Mouse (Mus musculus): ENCODE results near the gene Gdpd5. TPM values are rescaled to one million over a fixed set of nuclear protein-coding genes. Genes with fewer than 3 reads are reported as not detected.
"Not testable (repeated sequence)": the region's sequence is repeated elsewhere in the genome, so short reads cannot be mapped to it uniquely, and the experiment has no call there.

Gene Gdpd5
- polyA plus RNA-seq, 1 experiment, result 18.5 TPM

DNA sequence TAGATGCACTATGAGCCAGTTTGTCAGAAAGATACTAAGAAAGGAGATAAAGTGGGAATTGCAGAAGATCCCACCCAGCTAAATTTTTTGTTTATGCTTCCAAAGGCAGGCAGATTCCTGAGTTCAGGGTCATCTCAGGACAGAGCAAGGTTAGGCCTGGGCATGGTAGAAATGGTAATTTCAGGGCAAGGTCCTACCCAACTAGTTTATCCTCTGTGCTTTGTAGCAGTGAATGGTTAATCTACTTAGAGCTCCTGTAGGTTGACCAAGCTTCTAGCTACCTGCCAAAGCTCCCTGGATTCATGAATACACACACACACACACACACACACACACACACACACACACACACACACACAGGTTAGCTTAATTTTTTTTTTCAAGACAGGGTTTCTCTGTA is 123.3 kb downstream of the Gdpd5 start:
- no peak for TF ChIP-seq POLR2A (IDR thresholded peaks at IDR 0.05; ENCODE audit: control insufficient read depth, extremely low read depth, insufficient read depth, low read length, poor library complexity)
- H3K4me1 ChIP-seq (replicated peaks; ENCODE audit: control insufficient read depth, insufficient read depth, low read length), result no peaks in the 10 kb centered on the region

GRCm38 (mm10) chr7:99508187-99508586 is 127.0 kb downstream of the Gdpd5 start:
- DNase-seq; H3K4me3 ChIP-seq (ENCODE audit: control insufficient read depth, insufficient read depth, low read length); H3K27ac ChIP-seq (ENCODE audit: control insufficient read depth, insufficient read depth, low read length); H3K27me3 ChIP-seq (ENCODE audit: control insufficient read depth, insufficient read depth, low read length); H3K4me1 ChIP-seq (replicated peaks; ENCODE audit: control insufficient read depth, insufficient read depth, low read length); H3K36me3 ChIP-seq (ENCODE audit: control insufficient read depth, insufficient read depth, low read length): not testable (repeated sequence)
- WGBS, result 0% methylated on average over 2 of the region's 2 CpGs

More for the DNA sequence above, 123.3 kb downstream of the Gdpd5 start:
- no peaks in the 10 kb centered on the region for H3K27me3 ChIP-seq (ENCODE audit: control insufficient read depth, insufficient read depth, low read length)
- DNase-seq, result no peak
- no peaks in the 10 kb centered on the region for H3K36me3 ChIP-seq (ENCODE audit: control insufficient read depth, insufficient read depth, low read length)
- H3K4me3 ChIP-seq (ENCODE audit: control insufficient read depth, insufficient read depth, low read length), result no peak overlapping the region
- H3K27ac ChIP-seq (ENCODE audit: control insufficient read depth, insufficient read depth, low read length), result no peak overlapping the region

DNA sequence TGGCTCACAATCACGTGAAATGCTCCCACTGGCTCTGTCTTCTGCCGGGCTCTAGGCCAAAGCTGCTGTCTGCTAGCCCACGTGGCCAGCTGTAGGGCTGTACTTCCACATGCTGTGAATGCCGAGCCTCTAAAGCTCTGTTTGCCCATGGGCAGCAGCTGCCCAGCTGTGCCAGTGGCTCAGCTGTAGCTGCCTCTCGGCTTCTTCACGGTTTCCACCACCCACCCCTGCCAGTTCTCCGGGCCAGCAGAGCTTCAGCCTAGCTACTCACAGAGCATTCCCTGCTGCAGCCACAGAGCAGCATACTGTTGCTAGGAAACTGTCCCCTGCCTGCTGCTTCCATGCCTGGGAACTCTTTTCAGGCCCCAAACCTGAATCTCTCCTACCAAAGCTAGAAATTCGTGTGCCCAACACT is 128.9 kb downstream of the Gdpd5 start:
- Histone ChIP-seq H3K27ac (ENCODE audit: control insufficient read depth, insufficient read depth, low read length) (no peak overlapping the region), H3K27me3 (ENCODE audit: control insufficient read depth, insufficient read depth, low read length) (no peaks in the 10 kb centered on the region), H3K4me1 (replicated peaks; ENCODE audit: control insufficient read depth, insufficient read depth, low read length) (no peaks in the 10 kb centered on the region), H3K36me3 (ENCODE audit: control insufficient read depth, insufficient read depth, low read length) (no peaks in the 10 kb centered on the region), H3K4me3 (ENCODE audit: control insufficient read depth, insufficient read depth, low read length) (no peak overlapping the region)
- DNase-seq, result no peak
- 44% methylated on average over 8 of the region's 8 CpGs for WGBS
- TF ChIP-seq POLR2A (IDR thresholded peaks at IDR 0.05; ENCODE audit: control insufficient read depth, extremely low read depth, insufficient read depth, low read length, poor library complexity) (no peak), CTCF (IDR thresholded peaks at IDR 0.05; ENCODE audit: borderline replicate concordance, control insufficient read depth, extremely low read depth, insufficient read depth, low read length, poor library complexity) (no peak)

Other genes with a start within 250 kb of the Gdpd5 start
- 74.6 and 144 TPM in 2 replicates for gene Uvrag, start 240.3 kb upstream of the Gdpd5 start, polyA plus RNA-seq (2012; rRNA removed)
- 122 and 130 TPM in 2 replicates for gene Dgat2, start 198.7 kb upstream of the Gdpd5 start, polyA plus RNA-seq (2012; rRNA removed)
- 0.32 and 0.61 TPM in 2 replicates for gene Mogat2, start 142.8 kb upstream of the Gdpd5 start, polyA plus RNA-seq (2012; rRNA removed)
- 0.96 and 1.3 TPM in 2 replicates for gene Map6, start 114.0 kb upstream of the Gdpd5 start, polyA plus RNA-seq (2012; rRNA removed)
- 53.3 and 66.1 TPM in 2 replicates for gene Serpinh1, start 28.2 kb upstream of the Gdpd5 start, polyA plus RNA-seq (2012; rRNA removed)
- gene Klhl35, start 84.6 kb downstream of the Gdpd5 start, polyA plus RNA-seq (2012; rRNA removed), result 1.0 and 1.5 TPM in 2 replicates
- 483 and 566 TPM in 2 replicates for gene Rps3, start 102.3 kb downstream of the Gdpd5 start, polyA plus RNA-seq (2012; rRNA removed)
- gene Arrb1, start 154.1 kb downstream of the Gdpd5 start, polyA plus RNA-seq (2012; rRNA removed), result 26.3 and 29.6 TPM in 2 replicates
- 3.8 and 4.6 TPM in 2 replicates for gene Tpbgl, start 245.7 kb downstream of the Gdpd5 start, polyA plus RNA-seq (2012; rRNA removed)